Mouse (Mus musculus): ENCODE measurements around the gene Lcp2. TPM values are rescaled to one million over a fixed set of nuclear protein-coding genes. Genes with fewer than 3 reads are reported as not detected.

Gene Lcp2
- polyA plus RNA-seq, 1 experiment from 2014 or later, result 1.8 TPM

GRCm38 (mm10) chr11:34012007-34012652 lies 34.6 kb upstream of the Lcp2 start:
- WGBS, result 80% methylated on average over 6 of the region's 6 CpGs
- no peak overlapping the region for H3K9ac ChIP-seq
- no peaks in the 10 kb centered on the region for H3K36me3 ChIP-seq
- no peak for ATAC-seq (ENCODE audit: low FRiP score)
- no peaks in the 10 kb centered on the region for H3K9me3 ChIP-seq
- H3K4me3 ChIP-seq, result no peak overlapping the region
- no peak overlapping the region for H3K4me2 ChIP-seq
- no peak overlapping the region for H3K27ac ChIP-seq
- H3K4me1 ChIP-seq (replicated peaks), result no peaks in the 10 kb centered on the region
- H3K27me3 ChIP-seq, result no peaks in the 10 kb centered on the region

GRCm38 (mm10) chr11:34025091-34025490 lies 21.6 kb upstream of the Lcp2 start:
- H3K4me3 ChIP-seq, result no peak overlapping the region
- no peak overlapping the region for H3K4me2 ChIP-seq
- H3K9ac ChIP-seq, result no peak overlapping the region
- 84% methylated on average over 1 of the region's 1 CpGs for WGBS
- H3K27ac ChIP-seq, result no peak overlapping the region
- no peaks in the 10 kb centered on the region for H3K9me3 ChIP-seq
- H3K27me3 ChIP-seq, result no peaks in the 10 kb centered on the region
- no peak for ATAC-seq (ENCODE audit: low FRiP score)
- H3K36me3 ChIP-seq, result no peaks in the 10 kb centered on the region
- no peaks in the 10 kb centered on the region for H3K4me1 ChIP-seq (replicated peaks)

GRCm38 (mm10) chr11:34029658-34030057 lies 17.1 kb upstream of the Lcp2 start:
- Histone ChIP-seq H3K4me3 (no peak overlapping the region), H3K9me3 (no peaks in the 10 kb centered on the region), H3K36me3 (no peaks in the 10 kb centered on the region), H3K27me3 (no peaks in the 10 kb centered on the region), H3K27ac (no peak overlapping the region), H3K4me1 (replicated peaks) (no peaks in the 10 kb centered on the region), H3K9ac (no peak overlapping the region), H3K4me2 (no peak overlapping the region)
- 65% methylated on average over 5 of the region's 5 CpGs for WGBS
- no peak for ATAC-seq (ENCODE audit: low FRiP score)

- no peaks in the 10 kb centered on the region for H3K9me3 ChIP-seq
- no peaks in the 10 kb centered on the region for H3K27me3 ChIP-seq
- no peak overlapping the region for H3K9ac ChIP-seq
- no peaks in the 10 kb centered on the region for H3K36me3 ChIP-seq
- 79% methylated on average over 8 of the region's 8 CpGs for WGBS
- no peak overlapping the region for H3K4me3 ChIP-seq
- no peak for ATAC-seq (ENCODE audit: low FRiP score)
- H3K4me2 ChIP-seq, result no peak overlapping the region
- no peaks in the 10 kb centered on the region for H3K4me1 ChIP-seq (replicated peaks)
- H3K27ac ChIP-seq, result no peak overlapping the region
Measured at GRCm38 (mm10) chr11:34031015-34031805, 15.5 kb upstream of the Lcp2 start.

GRCm38 (mm10) chr11:34034008-34034505 lies 12.7 kb upstream of the Lcp2 start:
- Histone ChIP-seq H3K27ac (no peak overlapping the region), H3K4me2 (no peak overlapping the region), H3K9ac (no peak overlapping the region), H3K36me3 (no peaks in the 10 kb centered on the region), H3K4me3 (no peak overlapping the region), H3K4me1 (replicated peaks) (no peaks in the 10 kb centered on the region), H3K27me3 (no peaks in the 10 kb centered on the region), H3K9me3 (no peaks in the 10 kb centered on the region)
- no peak for ATAC-seq (ENCODE audit: low FRiP score)
- WGBS, result 91% methylated on average over 5 of the region's 5 CpGs

- no peaks in the 10 kb centered on the region for H3K27me3 ChIP-seq
- no peak overlapping the region for H3K9ac ChIP-seq
- no peaks in the 10 kb centered on the region for H3K9me3 ChIP-seq
- no peak overlapping the region for H3K4me2 ChIP-seq
- H3K4me3 ChIP-seq, result no peak overlapping the region
- H3K4me1 ChIP-seq (replicated peaks), result no peaks in the 10 kb centered on the region
- no peak for ATAC-seq (ENCODE audit: low FRiP score)
- no peaks in the 10 kb centered on the region for H3K36me3 ChIP-seq
- no peak overlapping the region for H3K27ac ChIP-seq
- WGBS, result 84% methylated on average over 2 of the region's 2 CpGs
Measured at GRCm38 (mm10) chr11:34034794-34035193, 11.9 kb upstream of the Lcp2 start.

GRCm38 (mm10) chr11:34035909-34036658 lies 10.6 kb upstream of the Lcp2 start:
- WGBS, result 85% methylated on average over 5 of the region's 5 CpGs
- Histone ChIP-seq H3K27me3 (no peaks in the 10 kb centered on the region), H3K9ac (no peak overlapping the region), H3K9me3 (no peaks in the 10 kb centered on the region), H3K36me3 (no peaks in the 10 kb centered on the region), H3K4me1 (replicated peaks) (no peaks in the 10 kb centered on the region), H3K27ac (no peak overlapping the region), H3K4me2 (no peak overlapping the region), H3K4me3 (no peak overlapping the region)
- no peak for ATAC-seq (ENCODE audit: low FRiP score)

GRCm38 (mm10) chr11:34040061-34040460 lies 6.7 kb upstream of the Lcp2 start:
- no peak overlapping the region for H3K4me3 ChIP-seq
- no peaks in the 10 kb centered on the region for H3K9me3 ChIP-seq
- no peaks in the 10 kb centered on the region for H3K4me1 ChIP-seq (replicated peaks)
- H3K27ac ChIP-seq, result no peak overlapping the region
- ATAC-seq (ENCODE audit: low FRiP score), result no peak
- H3K4me2 ChIP-seq, result no peak overlapping the region
- no peaks in the 10 kb centered on the region for H3K27me3 ChIP-seq
- no peaks in the 10 kb centered on the region for H3K36me3 ChIP-seq
- H3K9ac ChIP-seq, result no peak overlapping the region
- WGBS, result 83% methylated on average over 5 of the region's 5 CpGs

- no peak overlapping the region for H3K9ac ChIP-seq
- H3K27me3 ChIP-seq, result no peaks in the 10 kb centered on the region
- H3K9me3 ChIP-seq, result no peaks in the 10 kb centered on the region
- H3K36me3 ChIP-seq, result no peaks in the 10 kb centered on the region
- no peaks in the 10 kb centered on the region for H3K4me1 ChIP-seq (replicated peaks)
- ATAC-seq (ENCODE audit: low FRiP score), result no peak
- H3K4me3 ChIP-seq, result no peak overlapping the region
- 80% methylated on average over 1 of the region's 1 CpGs for WGBS
- no peak overlapping the region for H3K4me2 ChIP-seq
- H3K27ac ChIP-seq, result no peak overlapping the region
Measured at GRCm38 (mm10) chr11:34042808-34043207, 3.9 kb upstream of the Lcp2 start.

GRCm38 (mm10) chr11:34047542-34047937 lies 820 bp downstream of the Lcp2 start:
- H3K36me3 ChIP-seq, result no peaks in the 10 kb centered on the region
- H3K4me2 ChIP-seq, result no peak overlapping the region
- no peak overlapping the region for H3K4me3 ChIP-seq
- H3K9ac ChIP-seq, result no peak overlapping the region
- 89% methylated on average over 5 of the region's 5 CpGs for WGBS
- no peaks in the 10 kb centered on the region for H3K27me3 ChIP-seq
- no peaks in the 10 kb centered on the region for H3K9me3 ChIP-seq
- H3K27ac ChIP-seq, result no peak overlapping the region
- no peaks in the 10 kb centered on the region for H3K4me1 ChIP-seq (replicated peaks)
- no peak for ATAC-seq (ENCODE audit: low FRiP score)

- WGBS, result 94% methylated on average over 8 of the region's 8 CpGs
- Histone ChIP-seq H3K9ac (no peak overlapping the region), H3K27me3 (no peaks in the 10 kb centered on the region), H3K4me3 (no peak overlapping the region), H3K4me2 (no peak overlapping the region), H3K9me3 (no peaks in the 10 kb centered on the region), H3K36me3 (no peaks in the 10 kb centered on the region), H3K4me1 (replicated peaks) (no peaks in the 10 kb centered on the region), H3K27ac (no peak overlapping the region)
- ATAC-seq (ENCODE audit: low FRiP score), result no peak
Measured at GRCm38 (mm10) chr11:34048375-34049124, 1.8 kb downstream of the Lcp2 start.

GRCm38 (mm10) chr11:34049125-34049379 lies 2.3 kb downstream of the Lcp2 start:
- H3K9ac ChIP-seq, result no peak overlapping the region
- 95% methylated on average over 1 of the region's 1 CpGs for WGBS
- H3K4me1 ChIP-seq (replicated peaks), result no peaks in the 10 kb centered on the region

More at GRCm38 (mm10) chr11:34049125-34049379, 2.3 kb downstream of the Lcp2 start:
- no peak overlapping the region for H3K4me2 ChIP-seq
- no peak for ATAC-seq (ENCODE audit: low FRiP score)
- H3K27ac ChIP-seq, result no peak overlapping the region
- H3K36me3 ChIP-seq, result no peaks in the 10 kb centered on the region
- H3K27me3 ChIP-seq, result no peaks in the 10 kb centered on the region
- H3K4me3 ChIP-seq, result no peak overlapping the region
- no peaks in the 10 kb centered on the region for H3K9me3 ChIP-seq

All from hindbrain, embryonic 13.5 days (tissue).